Mouse (Mus musculus): ENCODE measurements around the gene Macf1.
A peak's percentile ranks its signal among the peaks of the same experiment; 100 is the strongest.
"Not testable (repeated sequence)": the region's sequence is repeated elsewhere in the genome, so short reads cannot be mapped to it uniquely, and the experiment has no call there.

The Macf1 gene

GRCm38 (mm10) chr4:123360771-123361170 lies 323.4 kb downstream of the Macf1 start:
- DNase-seq (ENCODE audit: low read depth, low spot score) = no peak

GRCm38 (mm10) chr4:123358613-123359012 lies 325.5 kb downstream of the Macf1 start:
- no peak for DNase-seq (ENCODE audit: low read depth, low spot score)

GRCm38 (mm10) chr4:123355941-123356340 lies 328.2 kb downstream of the Macf1 start:
- peak; percentile 71 for DNase-seq (ENCODE audit: low read depth, low spot score)

- no peak for DNase-seq (ENCODE audit: low read depth, low spot score)
Measured at GRCm38 (mm10) chr4:123353271-123353877, 330.8 kb downstream of the Macf1 start.

- DNase-seq (ENCODE audit: low read depth, low spot score) = no peak
Measured at GRCm38 (mm10) chr4:123343471-123343789, 340.7 kb downstream of the Macf1 start.

- DNase-seq (ENCODE audit: low read depth, low spot score) = peak; percentile 96
Measured at GRCm38 (mm10) chr4:123342642-123343470, 341.3 kb downstream of the Macf1 start, which contains the start of gene Bmp8a. Gene Bmp8a, minus strand, starts transcription at chr4:123343252.

GRCm38 (mm10) chr4:123342091-123342641 lies 342.0 kb downstream of the Macf1 start:
- peak; percentile 36 for DNase-seq (ENCODE audit: low read depth, low spot score)

- DNase-seq (ENCODE audit: low read depth, low spot score) = peak; percentile 44
Measured at GRCm38 (mm10) chr4:123340232-123340631, 343.9 kb downstream of the Macf1 start.

GRCm38 (mm10) chr4:123337693-123338092 lies 346.5 kb downstream of the Macf1 start:
- no peak for DNase-seq (ENCODE audit: low read depth, low spot score)

- DNase-seq (ENCODE audit: low read depth, low spot score) = peak; percentile 53
Measured at GRCm38 (mm10) chr4:123335796-123336585, 348.2 kb downstream of the Macf1 start.

GRCm38 (mm10) chr4:123335244-123335643 lies 348.9 kb downstream of the Macf1 start:
- DNase-seq (ENCODE audit: low read depth, low spot score) = not testable (repeated sequence)

- no peak for DNase-seq (ENCODE audit: low read depth, low spot score)
Measured at GRCm38 (mm10) chr4:123334177-123334576, 350.0 kb downstream of the Macf1 start.

- DNase-seq (ENCODE audit: low read depth, low spot score) = peak; percentile 69
Measured at GRCm38 (mm10) chr4:123333151-123333550, 351.0 kb downstream of the Macf1 start.

- DNase-seq (ENCODE audit: low read depth, low spot score) = peak; percentile 65
Measured at GRCm38 (mm10) chr4:123331961-123332360, 352.2 kb downstream of the Macf1 start.

GRCm38 (mm10) chr4:123331326-123331725 lies 352.8 kb downstream of the Macf1 start:
- peak; percentile 89 for DNase-seq (ENCODE audit: low read depth, low spot score)

- DNase-seq (ENCODE audit: low read depth, low spot score) = no peak
Measured at GRCm38 (mm10) chr4:123328946-123329345, 355.2 kb downstream of the Macf1 start.

- DNase-seq (ENCODE audit: low read depth, low spot score) = no peak
Measured at GRCm38 (mm10) chr4:123327630-123328029, 356.5 kb downstream of the Macf1 start.

- no peak for DNase-seq (ENCODE audit: low read depth, low spot score)
Measured at GRCm38 (mm10) chr4:123326087-123326486, 358.1 kb downstream of the Macf1 start.

- peak; percentile 26 for DNase-seq (ENCODE audit: low read depth, low spot score)
Measured at GRCm38 (mm10) chr4:123323534-123323933, 360.6 kb downstream of the Macf1 start, which contains the start of gene Oxct2a. Gene Oxct2a, minus strand, starts transcription at chr4:123323634.

GRCm38 (mm10) chr4:123322910-123323309 lies 361.2 kb downstream of the Macf1 start:
- DNase-seq (ENCODE audit: low read depth, low spot score) = peak; percentile 38

GRCm38 (mm10) chr4:123314497-123314896 lies 369.7 kb downstream of the Macf1 start:
- DNase-seq (ENCODE audit: low read depth, low spot score) = no peak

GRCm38 (mm10) chr4:123313010-123313409 lies 371.1 kb downstream of the Macf1 start:
- DNase-seq (ENCODE audit: low read depth, low spot score) = no peak
